Mouse (Mus musculus): ENCODE data around the gene Clic3.

Gene Clic3

GRCm38 (mm10) chr2:25484901-25485647 is 28.4 kb downstream of the Clic3 start:
- DNase-seq, result peak; percentile 98

- no peak for DNase-seq
Measured at GRCm38 (mm10) chr2:25487965-25488670, 31.5 kb downstream of the Clic3 start.

- peak; percentile 82 for DNase-seq
Measured at GRCm38 (mm10) chr2:25488671-25489068, 32.0 kb downstream of the Clic3 start.

GRCm38 (mm10) chr2:25492988-25493387 is 36.4 kb downstream of the Clic3 start:
- peak; percentile 25 for DNase-seq

- DNase-seq, result peak; percentile 86
Measured at GRCm38 (mm10) chr2:25493476-25493961, 36.9 kb downstream of the Clic3 start, which contains the start of gene Lcn12. Gene Lcn12, minus strand, starts transcription at chr2:25493911.

- DNase-seq, result peak; percentile 84
Measured at GRCm38 (mm10) chr2:25496462-25496861, 39.8 kb downstream of the Clic3 start.

- peak; percentile 61 for DNase-seq
Measured at GRCm38 (mm10) chr2:25497846-25498575, 41.4 kb downstream of the Clic3 start.

- DNase-seq, result peak; percentile 45
Measured at GRCm38 (mm10) chr2:25498622-25499478, 42.2 kb downstream of the Clic3 start.

GRCm38 (mm10) chr2:25500071-25500575 is 43.5 kb downstream of the Clic3 start:
- DNase-seq, result no peak

- DNase-seq, result peak; percentile 84
Measured at GRCm38 (mm10) chr2:25500576-25501405, 44.2 kb downstream of the Clic3 start, which contains the start of gene Fbxw5. Gene Fbxw5, plus strand, starts transcription at chr2:25500750.

GRCm38 (mm10) chr2:25501593-25502486 is 45.2 kb downstream of the Clic3 start, which contains the start of gene C8g:
Gene C8g, minus strand, starts transcription at chr2:25501719.
- DNase-seq, result peak; percentile 65

GRCm38 (mm10) chr2:25502726-25503125 is 46.1 kb downstream of the Clic3 start:
- no peak for DNase-seq

GRCm38 (mm10) chr2:25504538-25504937 is 47.9 kb downstream of the Clic3 start:
- DNase-seq, result no peak

GRCm38 (mm10) chr2:25505000-25505399 is 48.4 kb downstream of the Clic3 start:
- no peak for DNase-seq

- DNase-seq, result peak; percentile 41
Measured at GRCm38 (mm10) chr2:25505860-25506259, 49.2 kb downstream of the Clic3 start.

GRCm38 (mm10) chr2:25506964-25507363 is 50.3 kb downstream of the Clic3 start:
- peak; percentile 29 for DNase-seq

All from cerebellum, adult 9-10 months (tissue).